Mouse (Mus musculus) hindbrain, postnatal 0 days (tissue): ENCODE results near the gene Umad1. TPM values are rescaled to one million over a fixed set of nuclear protein-coding genes. Genes with fewer than 3 reads are reported as not detected.

Experiments
- ATAC-seq: fragments of 200-750 bp; cut with Nextera tagmentation; 2 replicates; pipeline ENCODE4 v1.8.0; 2017; ENCODE audit warnings: mild to moderate bottlenecking, moderate TSS enrichment, moderate library complexity
- DNase-seq: peaks from one replicate; pipeline ENCODE4 v3.0.0-alpha.2; 2015; ENCODE audit warnings: low spot score
- H3K27ac ChIP-seq: fragments of 300-500 bp; sonication (generic); 2 replicates; pipeline ENCODE4 v1.5.1; 2014; ENCODE audit warnings: mild to moderate bottlenecking
- H3K27me3 ChIP-seq: fragments of 300-500 bp; sonication (generic); 2 replicates; pipeline ENCODE4 v1.6.1; 2014; ENCODE audit warnings: low read length, mixed read lengths; ENCODE audit not compliant: insufficient read depth
- H3K36me3 ChIP-seq: fragments of 300-500 bp; sonication (generic); 2 replicates; pipeline ENCODE4 v1.6.1; 2014; ENCODE audit warnings: low read length, mixed read lengths; ENCODE audit not compliant: insufficient read depth
- H3K4me1 ChIP-seq: fragments of 300-500 bp; sonication (generic); 2 replicates; pipeline ENCODE4 v1.6.1; 2014; ENCODE audit warnings: antibody characterized with exemption, low read length, mixed read lengths; ENCODE audit not compliant: insufficient read depth
- H3K4me2 ChIP-seq: fragments of 300-500 bp; sonication (generic); 2 replicates; pipeline ENCODE4 v1.6.1; 2014; ENCODE audit warnings: low read depth, mild to moderate bottlenecking, low read length, moderate library complexity, mixed read lengths
- H3K4me3 ChIP-seq: fragments of 300-500 bp; sonication (generic); 2 replicates; pipeline ENCODE4 v1.5.1; 2014; ENCODE audit warnings: low read length
- H3K9ac ChIP-seq: fragments of 300-500 bp; sonication (generic); replicated peaks from 2 replicates; pipeline ENCODE4 v1.6.1; 2014; ENCODE audit warnings: mild to moderate bottlenecking, low read length, moderate library complexity, mixed read lengths
- H3K9me3 ChIP-seq: fragments of 300-500 bp; sonication (generic); 2 replicates; pipeline ENCODE4 v1.6.1; 2016; ENCODE audit warnings: low read length, mixed read lengths
- CTCF ChIP-seq: IDR thresholded peaks from 2 replicates; pipeline ENCODE4 v1.5.1; 2016; ENCODE audit warnings: antibody characterized with exemption, control low read depth, low read depth
- WGBS: fragments of 180-500 bp; shearing (Covaris S2); extraction: QIAGEN DNeasy Blood & Tissue Kit; methylation state at CpG from one replicate; pipeline ENCODE4 v1.1.7; 2014; 5-methylcytosine and 5-hydroxymethylcytosine counted together
- polyA plus RNA-seq: library from polyadenylated mRNA; unstranded; fragments of >200 nt; fragmentation: Nextera tagmentation; extraction: Ambion mirVana; gene quantifications from 2 replicates; pipeline ENCODE4 v1.2.1, GENCODE M21; 2015
- total RNA-seq: library from RNA; depleted of rRNA; stranded (reverse); fragments of >200 nt; gene quantifications from 2 replicates; pipeline ENCODE4 v1.2.3, GENCODE M21; 2014

Umad1 gene
- total and polyA plus RNA-seq, 2 experiments from 2014 or later, result 24.2 to 57.8 TPM

DNA sequence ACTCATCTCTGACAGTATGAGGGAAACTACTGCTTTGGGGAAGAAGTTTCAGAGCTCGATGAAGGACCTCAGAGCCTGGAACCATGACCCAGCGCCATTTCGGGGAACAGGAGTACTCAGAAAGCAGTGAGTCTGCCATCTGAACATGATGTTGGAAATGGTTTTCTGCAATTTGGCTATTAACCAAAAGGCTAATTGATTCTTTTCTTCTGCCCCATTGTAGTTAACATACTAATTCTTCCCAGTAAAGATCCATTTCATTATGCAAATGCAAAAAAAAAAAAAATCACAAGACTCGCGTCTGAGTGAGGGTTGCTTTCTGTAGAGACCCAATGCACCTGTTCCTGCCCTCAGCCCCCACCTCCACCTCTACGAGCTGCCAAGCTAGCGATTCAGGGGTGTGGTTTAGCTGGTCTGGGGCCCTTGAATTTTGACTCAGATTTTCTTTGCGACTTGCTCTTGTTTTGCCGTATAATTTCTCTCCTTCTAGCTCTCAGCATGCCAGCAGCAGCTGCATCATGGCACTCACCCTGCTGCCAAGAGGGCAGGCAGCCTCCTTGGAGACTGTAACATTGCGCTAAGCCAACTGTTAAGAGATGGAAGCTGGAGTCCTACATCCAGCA is 163.0 kb downstream of the Umad1 start:
- DNase-seq, result peak; percentile 72
- no peaks in the 10 kb centered on the region for H3K9me3 ChIP-seq
- WGBS, result 31% methylated on average over 10 of the region's 10 CpGs
- no peak for TF ChIP-seq CTCF
- H3K4me2 ChIP-seq, result peak overlapping the region; percentile 41
- no peaks in the 10 kb centered on the region for H3K36me3 ChIP-seq
- no peak overlapping the region for H3K9ac ChIP-seq
- H3K27ac ChIP-seq, result peak overlapping the region; percentile 22
- ATAC-seq, result peak; percentile 85
- peaks cover 11% of the 10 kb centered on the region for H3K4me1 ChIP-seq
- H3K27me3 ChIP-seq, result no peaks in the 10 kb centered on the region
- no peak overlapping the region for H3K4me3 ChIP-seq

DNA sequence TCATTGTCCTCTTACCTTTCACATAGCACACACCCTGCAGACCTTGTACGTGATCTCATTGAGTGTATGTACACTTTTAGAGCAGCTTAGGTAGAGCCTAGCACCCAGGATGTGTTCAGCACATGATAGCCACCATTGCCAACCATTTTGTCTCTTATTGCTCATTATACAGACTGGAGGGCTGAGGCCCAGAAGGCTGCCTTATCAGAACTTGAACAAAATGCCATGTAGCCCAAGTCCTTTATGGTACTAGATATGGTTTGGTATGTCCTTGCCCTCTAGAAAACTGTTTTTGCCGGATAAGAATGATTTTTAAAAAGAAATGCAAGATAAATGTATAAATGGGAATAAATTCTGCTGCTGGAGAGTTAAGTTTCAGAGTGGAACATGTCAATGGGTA is 164.1 kb downstream of the Umad1 start:
- ATAC-seq (no peak), DNase-seq (no peak)
- Histone ChIP-seq H3K27ac (no peak overlapping the region), H3K4me2 (no peak overlapping the region), H3K27me3 (no peaks in the 10 kb centered on the region), H3K4me3 (no peak overlapping the region), H3K4me1 (peaks cover 11% of the 10 kb centered on the region), H3K36me3 (no peaks in the 10 kb centered on the region), H3K9me3 (no peaks in the 10 kb centered on the region), H3K9ac (no peak overlapping the region)
- no peak for TF ChIP-seq CTCF
- 89% methylated on average over 2 of the region's 2 CpGs for WGBS

DNA sequence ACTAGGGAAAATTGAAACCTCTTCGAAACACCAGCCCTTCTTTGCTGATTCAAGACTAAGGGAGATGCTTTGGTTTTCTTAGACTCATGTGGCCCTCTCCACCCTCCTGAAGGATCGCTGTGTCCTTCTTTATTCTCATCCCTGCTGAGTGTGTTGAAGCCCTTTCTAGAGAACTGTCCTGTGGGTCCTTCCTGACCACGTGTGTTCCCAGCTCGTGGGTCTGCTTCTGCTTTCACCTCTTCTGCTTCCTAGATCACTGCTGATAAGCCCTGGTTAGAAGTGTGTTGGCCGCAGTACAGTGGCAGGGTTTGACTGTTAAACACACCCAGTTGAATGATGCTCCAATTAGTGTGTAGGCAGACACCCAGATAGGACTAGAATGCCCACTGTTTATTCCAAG is 168.6 kb downstream of the Umad1 start:
- no peaks in the 10 kb centered on the region for H3K4me1 ChIP-seq
- H3K36me3 ChIP-seq, result no peaks in the 10 kb centered on the region
- no peak overlapping the region for H3K4me3 ChIP-seq
- H3K27ac ChIP-seq, result no peak overlapping the region
- 89% methylated on average over 5 of the region's 5 CpGs for WGBS
- no peak for TF ChIP-seq CTCF
- H3K9me3 ChIP-seq, result no peaks in the 10 kb centered on the region
- no peak overlapping the region for H3K4me2 ChIP-seq
- no peak for ATAC-seq
- H3K27me3 ChIP-seq, result no peaks in the 10 kb centered on the region
- no peak overlapping the region for H3K9ac ChIP-seq
- no peak for DNase-seq

DNA sequence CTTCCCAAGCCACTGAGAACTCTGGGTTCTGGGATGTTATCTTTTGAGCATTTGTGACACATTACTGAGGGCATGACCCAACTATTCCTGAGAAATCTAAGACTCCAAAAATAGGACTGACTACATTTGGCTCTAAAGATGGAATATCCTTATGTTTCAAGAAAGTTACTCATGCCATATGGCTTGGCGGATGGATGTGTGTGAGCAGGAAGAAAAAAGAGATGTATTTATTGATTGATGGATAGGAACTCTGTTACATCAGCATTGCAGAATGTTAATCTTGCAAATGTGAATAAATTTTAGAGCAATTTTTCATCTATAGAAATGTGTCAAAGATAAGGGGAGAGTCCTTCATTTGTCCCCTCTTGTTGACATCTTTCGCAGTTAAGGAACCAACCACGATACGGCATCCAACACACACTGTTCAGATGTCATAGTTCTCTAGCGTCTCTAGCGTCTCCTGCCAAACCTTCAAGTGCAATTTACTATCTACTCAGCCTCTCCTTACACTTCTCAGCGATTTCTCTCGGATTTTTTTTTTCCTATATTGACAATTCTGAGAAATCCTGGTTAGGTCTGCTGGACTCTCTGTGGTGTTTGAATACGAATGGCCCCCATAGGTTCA is 171.6 kb downstream of the Umad1 start:
- H3K4me1 ChIP-seq, result no peaks in the 10 kb centered on the region
- H3K27ac ChIP-seq, result no peak overlapping the region
- DNase-seq (no peak), ATAC-seq (no peak)
- H3K36me3 ChIP-seq, result no peaks in the 10 kb centered on the region
- 89% methylated on average over 9 of the region's 9 CpGs for WGBS
- H3K9ac ChIP-seq, result no peak overlapping the region
- H3K4me3 ChIP-seq, result no peak overlapping the region
- H3K27me3 ChIP-seq, result no peaks in the 10 kb centered on the region
- no peak overlapping the region for H3K4me2 ChIP-seq
- H3K9me3 ChIP-seq, result no peaks in the 10 kb centered on the region
- TF ChIP-seq CTCF, result no peak

DNA sequence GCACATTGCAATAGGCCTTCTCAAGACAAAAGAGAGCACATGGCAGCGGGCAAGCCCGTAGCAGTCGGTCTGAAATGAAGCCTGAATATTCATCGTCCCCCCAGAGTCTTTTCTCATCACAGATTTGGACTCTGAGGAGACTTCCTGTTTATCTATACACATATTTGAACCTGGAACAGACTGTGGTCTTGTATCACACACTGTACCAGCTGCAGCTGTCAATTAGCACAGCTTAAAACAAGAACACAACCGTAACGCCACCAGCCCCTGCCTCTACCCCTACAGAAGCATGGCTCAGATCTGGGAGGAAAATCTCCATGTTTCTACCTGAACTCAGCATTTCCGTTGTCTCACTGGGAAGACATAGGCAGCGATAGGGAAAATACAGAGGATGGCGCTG is 174.1 kb downstream of the Umad1 start:
- Histone ChIP-seq H3K36me3 (no peaks in the 10 kb centered on the region), H3K9me3 (no peaks in the 10 kb centered on the region), H3K4me1 (no peaks in the 10 kb centered on the region), H3K27me3 (no peaks in the 10 kb centered on the region), H3K9ac (no peak overlapping the region), H3K4me3 (no peak overlapping the region), H3K4me2 (no peak overlapping the region), H3K27ac (no peak overlapping the region)
- no peak for DNase-seq
- 64% methylated on average over 9 of the region's 9 CpGs for WGBS
- ATAC-seq, result no peak
- TF ChIP-seq CTCF, result no peak

DNA sequence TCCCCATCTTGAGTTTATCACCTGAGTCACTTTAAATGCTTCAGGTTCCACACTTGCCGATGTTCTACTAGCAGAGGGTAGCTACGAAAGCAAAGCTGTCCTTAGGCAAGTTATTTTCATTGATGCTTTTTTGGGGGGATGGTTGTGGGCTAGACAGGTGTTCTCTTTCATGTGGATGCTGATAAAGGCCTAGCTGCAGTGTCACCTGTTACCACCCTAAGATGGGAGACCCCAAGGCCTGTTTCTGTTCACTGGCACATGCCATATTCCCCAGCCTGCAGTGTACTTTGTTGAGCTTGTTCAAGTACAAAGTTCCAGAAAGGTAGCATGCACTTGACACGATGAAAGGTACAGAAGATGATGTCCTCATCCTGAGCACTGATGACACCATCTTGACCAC is 178.8 kb downstream of the Umad1 start:
- Histone ChIP-seq H3K4me1 (no peaks in the 10 kb centered on the region), H3K9me3 (no peaks in the 10 kb centered on the region), H3K27ac (no peak overlapping the region), H3K4me2 (no peak overlapping the region), H3K27me3 (no peaks in the 10 kb centered on the region), H3K36me3 (no peaks in the 10 kb centered on the region), H3K9ac (no peak overlapping the region), H3K4me3 (no peak overlapping the region)
- TF ChIP-seq CTCF, result no peak
- DNase-seq (no peak), ATAC-seq (no peak)
- 94% methylated on average over 3 of the region's 3 CpGs for WGBS

DNA sequence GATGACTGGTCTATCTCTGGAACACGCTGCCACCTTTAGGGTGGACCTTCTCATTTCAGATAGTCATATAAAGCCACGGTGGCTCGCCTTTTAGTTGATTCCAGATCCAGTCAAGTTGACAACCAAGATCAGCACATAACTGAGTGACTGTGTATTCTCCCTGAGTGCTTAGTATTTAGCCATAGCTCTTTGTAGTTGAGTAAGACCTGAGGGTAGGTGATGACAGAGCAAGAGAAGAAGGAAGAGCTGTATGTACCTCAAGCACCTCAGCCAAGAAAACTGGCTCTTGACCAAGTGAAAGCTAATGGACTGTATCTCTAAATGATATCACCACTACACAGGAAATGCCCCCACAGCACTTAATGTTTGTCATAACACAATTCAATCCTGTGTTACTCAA is 182.7 kb downstream of the Umad1 start:
- Histone ChIP-seq H3K27ac (no peak overlapping the region), H3K4me1 (no peaks in the 10 kb centered on the region), H3K9me3 (no peaks in the 10 kb centered on the region), H3K9ac (no peak overlapping the region), H3K4me3 (no peak overlapping the region), H3K27me3 (no peaks in the 10 kb centered on the region), H3K36me3 (no peaks in the 10 kb centered on the region), H3K4me2 (no peak overlapping the region)
- DNase-seq (no peak), ATAC-seq (no peak)
- 94% methylated on average over 3 of the region's 3 CpGs for WGBS
- TF ChIP-seq CTCF, result no peak
